Mouse (Mus musculus): ENCODE measurements around the gene Yap1.

Gene Yap1

GRCm38 (mm10) chr9:8004370-8004991, at the start of gene Yap1:
Gene Yap1 (minus strand): TSS chr9:8004596.
- peak; percentile 92 for DNase-seq (ENCODE audit: extremely low spot score)

DNA sequence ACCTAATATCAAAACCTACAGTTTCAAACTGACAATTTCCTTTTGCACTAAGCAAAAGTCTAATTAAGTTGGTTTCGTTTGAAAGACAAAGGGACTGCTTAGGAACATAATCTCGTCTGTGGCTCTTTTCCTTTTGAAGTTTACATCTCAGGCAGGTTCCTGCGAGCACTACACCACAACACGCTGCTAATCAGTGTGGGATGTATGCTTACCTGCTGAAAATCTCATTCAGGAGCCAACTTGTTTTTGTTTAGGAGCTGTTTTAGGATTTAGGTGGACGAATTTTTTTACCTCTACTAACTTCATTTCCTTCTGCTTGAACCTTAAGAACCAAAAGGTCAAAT, 38.6 kb upstream of the Yap1 start:
- no peak for DNase-seq (ENCODE audit: extremely low spot score)

DNA sequence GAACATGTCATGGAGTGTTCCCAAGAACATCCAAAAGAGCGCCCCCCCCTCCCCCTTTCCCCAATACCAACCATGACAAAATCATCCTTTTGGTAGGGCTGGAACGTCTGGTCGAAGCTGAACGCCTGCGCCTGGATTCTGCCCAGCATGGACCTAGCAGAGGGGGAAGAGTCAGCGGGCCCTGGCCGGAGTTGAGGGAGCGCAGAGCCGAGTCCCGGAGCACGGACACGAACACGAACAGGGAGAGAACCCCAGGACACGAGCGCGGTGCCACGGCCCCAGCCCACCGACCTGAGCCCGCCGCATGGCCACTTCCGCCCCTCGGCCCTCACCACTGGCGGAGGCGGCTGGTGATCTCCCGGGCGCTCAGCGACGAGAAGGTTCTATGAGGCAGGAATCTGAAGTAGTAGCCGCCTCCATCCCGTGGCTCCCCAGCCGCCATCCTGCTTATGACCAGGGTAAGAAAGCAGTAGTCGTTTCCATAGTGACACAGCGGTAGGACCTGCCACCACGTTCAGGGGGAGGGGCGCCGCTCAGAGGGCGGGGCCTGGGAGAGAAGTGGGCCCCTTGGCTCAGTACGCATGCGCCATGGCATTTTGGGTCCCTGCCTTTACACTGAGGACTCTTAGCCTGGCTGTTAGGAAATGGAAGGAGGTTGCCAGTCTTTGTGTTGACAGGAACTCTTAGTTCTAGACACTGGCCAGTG, 38.1 kb upstream of the Yap1 start, which contains the start of gene Cfap300:
Gene Cfap300 (minus strand): TSS at position 486 of the 706 bp plus-strand sequence.
- DNase-seq (ENCODE audit: extremely low spot score), result peak; percentile 97

- peak; percentile 24 for DNase-seq (ENCODE audit: extremely low spot score)
Observed at GRCm38 (mm10) chr9:8035546-8035945, 31.1 kb upstream of the Yap1 start.

GRCm38 (mm10) chr9:8035091-8035490, 30.7 kb upstream of the Yap1 start:
- no peak for DNase-seq (ENCODE audit: extremely low spot score)

DNA sequence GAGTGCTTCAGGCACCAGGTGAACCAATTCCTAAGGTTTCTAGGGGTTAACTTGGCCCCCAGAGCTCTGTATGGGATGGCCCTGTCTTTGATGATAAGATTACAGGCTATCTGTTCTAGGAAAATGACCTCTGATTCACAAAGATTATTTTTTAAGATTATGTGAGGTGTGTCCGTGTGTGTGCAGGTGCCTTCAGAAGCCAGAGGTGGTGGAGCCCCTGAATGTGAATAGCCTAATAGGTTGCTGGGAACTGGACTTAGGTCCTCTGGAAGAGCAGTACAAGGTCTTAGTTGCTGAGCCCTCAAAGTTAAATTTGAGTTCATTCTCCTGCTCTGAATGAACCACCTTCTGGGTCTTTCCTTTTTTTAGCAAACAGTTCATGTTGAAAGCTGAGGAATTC, 29.7 kb upstream of the Yap1 start:
- DNase-seq (ENCODE audit: extremely low spot score), result no peak

DNA sequence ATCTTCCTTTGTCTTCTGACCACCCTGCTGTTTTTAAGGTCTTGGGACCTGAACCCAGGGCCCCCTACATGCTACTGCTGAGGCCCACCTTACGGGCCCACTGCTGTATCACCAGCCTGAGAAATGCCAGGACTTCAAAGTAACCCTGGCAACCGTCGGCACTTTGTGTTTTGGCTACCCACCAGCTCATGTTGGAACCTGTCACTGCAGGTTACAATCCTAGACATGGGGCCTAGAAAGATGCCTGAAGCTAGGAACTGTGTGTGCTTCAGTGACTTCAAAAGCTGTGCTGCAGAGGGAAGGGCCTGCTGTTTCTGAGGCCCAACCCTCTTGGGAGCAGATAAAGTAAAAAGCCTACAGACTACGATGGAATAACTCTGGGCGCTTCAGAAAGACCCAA, 28.5 kb upstream of the Yap1 start:
- no peak for DNase-seq (ENCODE audit: extremely low spot score)

DNA sequence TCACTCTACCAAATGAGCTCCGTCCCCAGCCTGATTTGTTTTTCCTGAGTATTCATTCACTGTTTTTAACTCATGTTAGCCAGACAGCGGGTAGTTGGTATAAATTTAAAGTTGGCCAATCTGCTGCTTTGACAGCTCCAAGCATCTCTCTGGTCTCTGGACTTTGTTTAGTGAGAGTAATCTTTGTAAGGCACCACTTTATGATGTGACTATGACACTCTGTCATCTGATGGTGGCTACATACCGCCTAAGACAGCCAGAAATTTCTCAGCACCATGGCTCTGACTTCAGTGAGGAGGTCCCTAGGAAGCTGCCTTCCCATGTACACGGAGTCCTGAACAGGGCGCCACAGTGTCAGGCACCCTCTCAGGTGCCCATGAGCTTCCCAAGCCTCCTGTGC, 14.2 kb upstream of the Yap1 start:
- DNase-seq (ENCODE audit: extremely low spot score), result no peak

DNA sequence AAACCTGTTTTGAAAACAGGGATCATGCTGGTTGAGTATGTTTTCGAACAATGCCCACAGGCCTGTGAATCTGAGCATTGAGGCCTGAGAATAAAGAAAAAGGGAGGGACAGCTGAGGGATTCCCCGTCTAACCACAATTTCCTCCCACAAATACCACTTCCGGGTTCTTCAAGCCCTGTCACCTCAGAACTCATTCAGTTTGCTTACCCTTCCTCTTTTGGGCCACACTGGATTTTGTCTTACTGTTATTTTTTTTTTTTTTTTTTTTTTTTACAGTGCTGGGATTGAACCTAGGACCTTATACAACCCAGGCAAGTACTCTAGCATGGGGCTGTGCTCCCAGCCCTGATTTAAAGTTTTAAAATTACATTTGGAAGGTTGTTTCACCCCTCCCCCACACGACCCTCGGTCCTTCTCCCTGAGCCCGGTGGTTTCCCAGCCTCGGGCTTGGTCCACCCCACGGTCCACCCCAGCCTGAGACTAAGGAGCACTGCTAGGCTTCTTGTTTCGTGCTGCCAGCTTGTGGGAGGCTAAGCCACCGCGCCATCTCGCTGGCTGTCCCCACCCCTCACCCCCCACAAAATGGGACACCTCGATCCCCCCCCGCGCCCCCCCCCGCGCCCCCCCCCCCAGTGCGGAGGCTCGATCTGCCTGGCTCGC, 13.0 kb upstream of the Yap1 start:
- DNase-seq (ENCODE audit: extremely low spot score), result no peak

DNA sequence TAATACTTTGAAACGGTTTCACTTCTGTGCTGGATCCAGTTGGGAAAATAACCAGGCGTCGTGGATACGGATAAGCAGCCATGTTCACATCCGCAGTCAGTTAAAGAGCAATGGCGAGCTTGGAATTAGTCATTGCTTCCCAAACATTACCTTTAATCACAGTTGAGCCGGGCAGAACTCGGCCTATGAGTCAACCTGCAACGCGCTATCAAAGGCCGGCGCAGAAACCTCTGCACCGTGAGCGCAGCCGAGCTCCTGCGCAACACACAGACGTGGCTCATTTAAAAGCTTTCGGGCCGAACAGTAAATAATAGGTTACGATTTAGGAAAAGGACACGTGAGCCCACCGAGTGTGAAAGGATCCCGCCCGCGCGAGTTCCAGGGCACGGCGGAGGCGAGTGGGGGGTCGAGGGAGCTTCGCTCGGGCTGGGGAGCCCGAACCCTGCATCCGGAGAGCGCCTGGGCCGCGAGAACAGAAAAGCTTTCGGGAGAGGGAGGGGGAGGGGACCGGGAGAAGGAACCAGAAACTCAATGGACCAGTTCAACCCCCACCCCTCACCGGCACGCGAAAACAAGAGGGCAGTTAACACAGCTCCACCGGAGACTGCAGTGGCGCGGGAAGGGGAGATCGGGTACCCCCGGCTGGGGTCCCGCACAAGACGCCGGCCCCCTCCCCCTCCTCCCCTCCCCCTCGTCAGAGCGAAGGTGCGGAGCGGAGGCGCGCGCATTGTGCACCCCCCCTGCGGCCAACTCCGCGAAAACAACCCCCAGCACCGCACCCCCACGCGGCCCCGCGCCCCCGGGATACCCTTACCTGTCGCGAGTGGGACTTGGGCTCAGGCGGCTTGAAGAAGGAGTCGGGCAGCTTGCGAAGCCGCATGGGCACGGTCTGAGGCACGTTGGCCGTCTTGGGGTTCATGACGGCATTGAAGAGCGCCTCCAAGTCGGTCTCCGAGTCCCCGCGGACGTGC, 810 bp downstream of the Yap1 start:
- peak; percentile 83 for DNase-seq (ENCODE audit: extremely low spot score)

- peak; percentile 24 for DNase-seq (ENCODE audit: extremely low spot score)
Observed at GRCm38 (mm10) chr9:8002806-8003205, 1.6 kb downstream of the Yap1 start.

DNA sequence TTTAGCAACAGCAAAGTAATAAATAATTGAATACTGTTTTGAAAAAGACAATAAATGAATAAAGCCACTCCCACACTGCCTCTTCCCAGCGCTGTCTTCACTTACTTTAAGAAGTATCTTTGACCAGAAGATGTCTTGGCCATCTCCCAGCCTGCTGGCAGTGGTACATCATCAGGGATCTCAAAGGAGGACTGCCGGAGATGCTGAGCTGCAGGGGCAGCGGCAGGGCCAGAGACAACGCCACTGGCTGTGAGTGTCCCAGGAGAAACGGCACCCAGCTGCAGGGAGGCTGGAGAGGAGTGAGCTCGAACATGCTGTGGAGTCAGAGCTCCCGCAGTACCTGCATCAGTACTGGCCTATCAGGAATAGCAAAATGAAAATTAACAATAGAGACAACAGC, 3.0 kb downstream of the Yap1 start:
- no peak for DNase-seq (ENCODE audit: extremely low spot score)

DNA sequence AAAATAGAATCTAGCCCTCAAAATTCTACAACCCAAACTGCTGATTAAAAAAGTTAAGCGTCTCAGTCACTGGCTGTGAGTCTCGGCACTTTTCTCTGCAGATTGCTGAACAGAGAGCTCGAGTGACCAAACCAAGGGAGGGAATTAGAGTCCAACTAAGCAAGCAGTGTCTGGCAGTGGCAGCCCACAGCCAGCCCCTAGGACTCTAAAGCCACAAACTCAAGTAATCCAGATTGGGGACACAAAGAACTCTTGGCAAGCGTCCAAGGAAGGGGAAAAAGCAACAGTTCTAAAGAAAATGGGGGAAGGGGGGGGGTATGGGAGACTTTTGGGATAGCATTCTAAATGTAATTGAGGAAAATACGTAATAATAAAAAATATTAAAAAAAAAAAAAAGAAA, 10.1 kb downstream of the Yap1 start:
- DNase-seq (ENCODE audit: extremely low spot score), result no peak

- no peak for DNase-seq (ENCODE audit: extremely low spot score)
Observed at GRCm38 (mm10) chr9:7992651-7993050, 11.7 kb downstream of the Yap1 start.

DNA sequence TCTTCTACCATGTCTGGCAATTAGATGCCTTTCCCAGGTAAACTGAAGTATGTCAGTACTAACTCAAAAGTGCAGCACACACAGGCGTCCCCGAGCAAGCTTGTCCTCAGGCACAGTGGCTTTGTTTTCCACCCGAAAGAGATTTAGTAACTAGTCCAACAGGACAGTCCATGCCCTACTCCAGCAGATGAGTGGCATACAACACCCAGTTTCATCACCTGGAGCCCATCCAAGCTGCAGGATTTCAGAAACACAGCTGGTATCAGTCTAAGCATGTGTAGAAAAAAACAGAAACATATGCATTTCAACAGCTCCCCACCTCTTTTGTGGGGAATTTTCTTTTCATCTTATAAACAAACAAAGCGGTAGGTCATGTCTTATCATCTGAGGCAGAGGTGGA, 13.5 kb downstream of the Yap1 start:
- no peak for DNase-seq (ENCODE audit: extremely low spot score)

DNA sequence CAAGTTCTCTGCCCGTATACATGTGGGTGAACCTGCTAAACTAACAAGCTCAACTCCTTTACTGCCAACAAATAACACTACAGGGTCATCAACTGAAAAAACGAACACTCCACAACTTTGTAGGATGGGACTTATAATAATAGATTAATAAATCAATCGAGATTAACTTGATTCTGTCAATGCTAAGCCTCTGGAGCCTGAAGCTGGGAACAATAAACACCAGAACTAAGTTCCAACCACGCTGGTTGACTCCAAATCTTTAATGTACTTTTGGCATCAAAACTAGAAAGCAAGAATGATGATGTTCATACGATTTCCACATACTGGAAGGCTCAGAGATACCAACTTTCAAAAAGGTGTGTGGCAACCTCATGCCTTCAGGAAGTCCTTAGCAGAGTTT, 17.3 kb downstream of the Yap1 start:
- DNase-seq (ENCODE audit: extremely low spot score), result no peak

GRCm38 (mm10) chr9:7984287-7984686, 20.1 kb downstream of the Yap1 start:
- DNase-seq (ENCODE audit: extremely low spot score), result no peak

- peak; percentile 23 for DNase-seq (ENCODE audit: extremely low spot score)
Observed at GRCm38 (mm10) chr9:7983665-7984064, 20.7 kb downstream of the Yap1 start.

DNA sequence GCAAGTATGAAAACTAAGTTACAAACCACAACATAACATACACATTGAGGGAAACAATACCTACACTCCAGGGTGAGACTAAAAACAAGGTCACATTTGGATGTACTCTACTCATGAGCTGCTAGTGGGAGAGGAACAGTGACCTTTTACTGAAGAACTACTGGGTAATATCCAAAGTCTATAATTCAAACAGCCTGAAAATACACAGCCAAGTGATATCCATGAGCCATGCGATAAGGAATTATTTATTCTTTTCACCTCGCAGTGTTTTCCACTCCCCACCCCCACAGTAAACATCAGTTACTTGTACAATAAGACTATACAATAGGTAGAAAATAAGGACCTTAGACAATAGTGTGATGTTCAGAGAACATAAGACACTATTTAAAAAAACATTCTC, 24.2 kb downstream of the Yap1 start:
- DNase-seq (ENCODE audit: extremely low spot score), result no peak

DNA sequence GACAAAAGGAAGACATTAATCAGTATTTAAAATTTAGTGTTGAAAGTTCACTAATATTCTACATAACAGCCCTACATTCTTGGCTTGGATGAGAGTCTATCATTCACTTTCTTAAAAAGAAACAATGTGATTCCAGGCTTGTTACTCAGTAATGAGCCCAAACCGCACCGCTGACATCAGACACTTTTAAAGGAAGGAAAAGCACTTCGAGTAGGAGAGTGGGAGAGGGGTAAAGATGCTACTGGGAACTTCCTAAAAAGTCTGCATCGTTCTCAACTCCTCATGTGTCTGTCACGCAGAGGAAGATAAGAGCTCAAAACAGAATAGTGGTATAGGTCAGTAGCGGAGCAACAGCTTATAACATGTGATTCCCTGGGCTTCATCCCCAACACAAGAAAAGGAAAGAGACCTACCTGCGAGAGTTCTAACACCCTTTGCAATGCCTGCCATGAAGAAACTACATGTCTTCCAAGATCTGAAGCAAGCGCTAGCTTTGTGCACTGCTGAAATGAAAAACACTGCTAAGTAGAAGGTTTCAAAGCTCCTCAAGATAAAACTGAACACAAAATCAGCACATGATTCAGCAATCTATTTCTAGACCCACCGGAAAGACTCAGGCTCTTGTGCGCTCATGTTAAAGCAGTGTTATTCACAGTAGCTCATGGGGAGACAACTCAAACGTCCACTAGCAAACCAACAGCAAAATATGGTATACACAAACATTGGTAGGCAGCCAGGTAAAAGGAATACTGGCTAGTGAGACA, 25.1 kb downstream of the Yap1 start:
- no peak for DNase-seq (ENCODE audit: extremely low spot score)

- DNase-seq (ENCODE audit: extremely low spot score), result no peak
Observed at GRCm38 (mm10) chr9:7978502-7978901, 25.9 kb downstream of the Yap1 start.

Data from embryo, embryonic 9.5 days (tissue).